Mouse (Mus musculus): ENCODE measurements around the gene Tom1l2.

DNA sequence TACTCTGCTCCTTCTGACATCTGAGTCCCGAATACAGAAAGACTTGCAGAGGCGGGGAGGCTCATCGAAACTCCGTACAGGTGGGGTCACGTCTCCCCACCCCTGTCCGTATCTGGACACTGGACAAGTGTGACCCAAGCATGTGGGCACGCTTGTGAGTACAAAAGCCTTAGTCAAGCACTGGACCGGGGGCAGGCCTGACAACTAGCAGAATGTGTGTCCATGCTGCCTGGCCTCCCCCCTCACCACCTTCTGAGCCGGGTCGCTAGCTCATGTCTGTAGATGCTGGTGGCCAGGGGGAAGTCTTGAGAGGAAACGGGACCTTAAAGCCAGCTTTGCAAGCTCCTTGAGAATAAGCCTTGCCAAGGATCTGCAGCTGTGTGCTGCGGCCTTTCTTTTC, 140.9 kb downstream of the Tom1l2 start:
- TF ChIP-seq CTCF (conservative IDR thresholded peaks at IDR 0.05 in 1 of 2, IDR thresholded peaks at IDR 0.05 in 1 of 2; ENCODE audit: low read depth in 2 of 2, low read length in 2 of 2) (no peak), SMC3 (IDR thresholded peaks at IDR 0.05; ENCODE audit: low read depth, low read length) (no peak), ELF1 (IDR thresholded peaks at IDR 0.05; ENCODE audit: low read depth, low read length) (no peak), PAX5 (IDR thresholded peaks at IDR 0.05; ENCODE audit: low read length) (no peak), POLR2A (IDR thresholded peaks at IDR 0.05; ENCODE audit: low read depth, low read length) (no peak), POLR2AphosphoS2 (IDR thresholded peaks at IDR 0.05; ENCODE audit: low read depth, low read length) (no peak), CHD1 (IDR thresholded peaks at IDR 0.05; ENCODE audit: low read depth, low read length) (no peak), ZC3H11A (IDR thresholded peaks at IDR 0.05; ENCODE audit: low read depth, low read length) (no peak), NRF1 (IDR thresholded peaks at IDR 0.05; ENCODE audit: low read depth, low read length) (no peak), ZKSCAN1 (IDR thresholded peaks at IDR 0.05; ENCODE audit: borderline replicate concordance, low read depth, low read length) (no peak), RAD21 (IDR thresholded peaks at IDR 0.05; ENCODE audit: low read depth, low read length) (no peak)
